Mouse (Mus musculus) heart, postnatal 0 days (tissue): ENCODE results near the gene Ssh2. TPM values are rescaled to one million over a fixed set of nuclear protein-coding genes. Genes with fewer than 3 reads are reported as not detected.

ENCODE experiments used
- ATAC-seq: fragments of 200-750 bp; cut with Nextera tagmentation; 2 replicates; pipeline ENCODE4 v1.8.0; 2017; ENCODE audit warnings: low read depth, moderate number of reproducible peaks, moderate library complexity; ENCODE audit not compliant: insufficient read depth
- DNase-seq: peaks from one replicate; pipeline ENCODE4 v3.0.0-alpha.2; 2016; ENCODE audit warnings: low spot score
- H3K27ac ChIP-seq: fragments of 300-500 bp; sonication (generic); 2 replicates; pipeline ENCODE4 v1.5.1; 2014; ENCODE audit warnings: low read depth, mild to moderate bottlenecking
- H3K27me3 ChIP-seq: fragments of 300-500 bp; sonication (generic); 2 replicates; pipeline ENCODE4 v1.6.1; 2014; ENCODE audit warnings: low read length, mixed read lengths; ENCODE audit not compliant: control insufficient read depth, insufficient read depth
- H3K36me3 ChIP-seq: fragments of 300-500 bp; sonication (generic); replicated peaks from 2 replicates; pipeline ENCODE4 v1.6.1; 2014; ENCODE audit warnings: low read length, mixed read lengths; ENCODE audit not compliant: control insufficient read depth, insufficient read depth
- H3K4me1 ChIP-seq: fragments of 300-500 bp; sonication (generic); 2 replicates; pipeline ENCODE4 v1.6.1; 2014; ENCODE audit warnings: antibody characterized with exemption; ENCODE audit not compliant: control insufficient read depth, insufficient read depth
- H3K4me2 ChIP-seq: fragments of 300-500 bp; sonication (generic); 2 replicates; pipeline ENCODE4 v1.6.1; 2014; ENCODE audit warnings: low read depth, mild to moderate bottlenecking, low read length, moderate library complexity
- H3K4me3 ChIP-seq: fragments of 300-500 bp; sonication (generic); 2 replicates; pipeline ENCODE4 v1.5.1; 2014; ENCODE audit warnings: low read depth, low read length
- H3K9ac ChIP-seq: fragments of 300-500 bp; sonication (generic); replicated peaks from 2 replicates; pipeline ENCODE4 v1.6.1; 2014; ENCODE audit warnings: low read depth, low read length, mixed read lengths
- H3K9me3 ChIP-seq: fragments of 300-500 bp; sonication (generic); replicated peaks from 2 replicates; pipeline ENCODE4 v1.6.1; 2016; ENCODE audit warnings: low read length; ENCODE audit not compliant: control insufficient read depth
- CTCF ChIP-seq: IDR thresholded peaks from 2 replicates; pipeline ENCODE4 v1.5.1; 2016; ENCODE audit warnings: antibody characterized with exemption, control low read depth, low read depth
- EP300 ChIP-seq: IDR thresholded peaks from 2 replicates; pipeline ENCODE4 v1.6.1; 2016; ENCODE audit warnings: antibody characterized with exemption, low read depth
- WGBS: fragments of 180-500 bp; shearing (Covaris S2); extraction: QIAGEN DNeasy Blood & Tissue Kit; methylation state at CpG from one replicate; pipeline ENCODE4 v1.1.7; 2014; 5-methylcytosine and 5-hydroxymethylcytosine counted together
- polyA plus RNA-seq: library from polyadenylated mRNA; unstranded; fragments of >200 nt; fragmentation: Nextera tagmentation; extraction: Ambion mirVana; gene quantifications from 2 replicates; pipeline ENCODE4 v1.2.1, GENCODE M21; 2015
- total RNA-seq: library from RNA; depleted of rRNA; stranded (reverse); fragments of >200 nt; gene quantifications from 2 replicates; pipeline ENCODE4 v1.2.3, GENCODE M21; 2014; ENCODE audit warnings: low replicate concordance

Ssh2 gene
- total and polyA plus RNA-seq, 2 experiments from 2014 or later, result 21.0 to 60.6 TPM

DNA sequence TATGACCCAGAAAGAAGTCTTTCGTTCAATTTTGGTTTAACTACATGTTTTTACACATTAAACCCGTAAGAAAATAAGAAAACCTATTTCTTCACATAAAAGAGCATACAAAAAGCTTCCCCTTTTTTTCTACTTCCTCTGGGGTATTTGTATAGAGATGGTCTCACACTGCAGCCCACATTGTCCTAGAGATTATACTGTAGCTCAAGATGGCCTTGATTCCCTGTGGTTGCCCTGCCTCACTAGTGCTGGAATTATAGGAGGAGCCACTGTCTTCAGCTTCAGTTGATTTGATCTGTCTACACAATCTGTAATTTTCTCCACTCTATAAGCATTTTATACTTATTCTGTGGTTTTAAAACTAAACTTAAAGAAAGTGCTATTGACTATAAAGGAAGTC lies 15.4 kb downstream of the Ssh2 start:
- TF ChIP-seq EP300 (no peak), CTCF (no peak)
- Histone ChIP-seq H3K27ac (no peak overlapping the region), H3K9ac (no peak overlapping the region), H3K27me3 (no peaks in the 10 kb centered on the region), H3K36me3 (no peaks in the 10 kb centered on the region), H3K4me1 (no peaks in the 10 kb centered on the region), H3K9me3 (no peaks in the 10 kb centered on the region), H3K4me2 (no peak overlapping the region), H3K4me3 (no peak overlapping the region)
- DNase-seq, result no peak
- 87% methylated on average over 2 of the region's 2 CpGs for WGBS
- no peak for ATAC-seq

DNA sequence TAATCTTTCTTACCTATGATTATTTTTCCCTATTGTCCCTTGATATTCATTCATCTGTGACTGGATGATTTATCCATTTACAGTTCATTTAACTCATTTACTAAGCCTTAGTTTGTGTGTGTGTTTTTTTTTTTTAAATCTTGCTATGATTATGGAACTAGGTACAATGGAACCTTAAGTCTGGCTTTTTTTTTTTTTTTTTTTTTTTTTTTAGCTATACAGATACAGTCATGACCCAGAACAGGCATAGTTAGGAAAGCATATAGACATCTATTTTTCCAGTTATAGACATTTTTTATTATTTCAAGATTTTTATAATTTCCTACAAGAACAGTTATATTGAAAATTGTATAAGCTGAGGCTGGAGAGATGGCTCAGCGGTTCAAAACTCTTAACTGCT lies 19.2 kb downstream of the Ssh2 start:
- DNase-seq (no peak), ATAC-seq (no peak)
- Histone ChIP-seq H3K27ac (no peak overlapping the region), H3K9me3 (no peaks in the 10 kb centered on the region), H3K4me1 (0 out of 2 replicates have a peak, but pooled peaks cover 2% of the 10 kb centered on the region), H3K9ac (no peak overlapping the region), H3K36me3 (no peaks in the 10 kb centered on the region), H3K27me3 (no peaks in the 10 kb centered on the region), H3K4me3 (no peak overlapping the region), H3K4me2 (no peak overlapping the region)
- whole genome bisulfite sequencing, result 100% methylated on average over 1 of the region's 1 CpGs
- TF ChIP-seq EP300 (no peak), CTCF (no peak)

DNA sequence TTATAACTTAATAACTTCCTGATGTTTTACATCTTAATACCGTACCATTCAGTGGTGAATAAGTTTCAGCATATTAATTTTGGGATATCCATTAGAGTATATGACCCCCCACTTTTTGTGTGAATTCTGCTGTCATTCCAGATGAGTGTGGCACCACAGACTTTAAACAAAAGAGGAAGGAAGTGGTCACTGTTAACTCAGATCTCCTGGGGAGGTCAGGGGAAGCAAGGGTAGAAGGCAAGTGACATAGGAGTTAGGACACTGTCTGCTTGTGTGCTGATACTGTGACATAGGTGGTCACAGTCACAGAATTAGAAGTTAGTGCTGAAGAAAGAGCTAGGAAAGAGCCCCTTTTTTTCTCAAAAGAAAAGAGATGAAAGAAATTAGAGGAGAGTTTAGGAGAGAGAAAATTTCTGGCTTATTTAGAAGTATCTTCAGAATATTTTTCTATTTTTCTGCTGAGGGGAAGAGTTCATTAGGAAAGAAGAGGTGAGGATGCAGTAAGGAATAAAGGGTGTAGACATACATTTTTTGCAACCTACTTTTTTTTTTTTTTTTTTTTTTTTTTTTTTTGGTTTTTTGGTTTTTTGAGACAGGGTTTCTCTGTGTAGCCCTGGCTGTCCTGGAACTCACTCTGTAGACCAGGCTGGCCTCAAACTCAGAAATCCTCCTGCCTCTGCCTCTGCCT lies 23.7 kb downstream of the Ssh2 start:
- 78% methylated on average over 1 of the region's 1 CpGs for WGBS

DNA sequence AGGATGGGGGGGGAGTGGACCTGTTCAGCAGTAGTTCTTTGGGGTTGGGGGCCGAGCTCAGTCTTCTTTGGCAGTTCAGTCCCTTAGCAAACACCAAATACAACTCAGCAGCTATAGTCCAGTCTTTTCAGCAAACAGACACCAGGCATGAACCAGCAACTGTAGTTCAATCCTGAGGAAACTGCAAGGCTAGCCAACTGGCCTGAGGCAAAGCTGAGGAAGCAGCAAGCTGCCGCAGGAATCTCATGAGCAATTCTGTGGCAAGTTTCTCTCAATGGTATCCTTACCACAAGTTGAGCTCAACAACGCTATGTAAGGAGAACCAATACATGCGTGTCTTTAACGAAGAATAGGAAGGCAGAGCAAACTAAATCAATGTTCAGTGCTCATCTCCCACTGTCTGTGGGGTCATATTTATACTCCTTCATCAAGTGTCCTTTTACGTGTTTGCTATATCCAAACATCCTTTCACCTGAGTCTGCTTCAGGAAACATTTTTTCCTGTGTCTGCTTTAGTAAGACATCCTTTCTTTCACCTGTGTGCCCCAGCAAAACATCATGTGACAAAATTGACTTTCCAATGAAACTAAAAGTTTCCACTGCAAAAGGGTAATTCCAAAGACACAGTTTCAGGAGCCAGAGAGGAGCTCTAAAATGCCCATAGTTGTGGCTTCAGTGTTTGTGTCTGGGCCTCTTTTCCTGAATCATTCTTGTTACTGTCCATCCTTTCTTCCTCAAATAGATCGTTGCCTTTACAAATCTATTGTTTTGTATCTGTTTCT lies 24.6 kb downstream of the Ssh2 start:
- Histone ChIP-seq H3K4me2 (no peak overlapping the region), H3K4me1 (0 out of 2 replicates have a peak, but pooled peaks cover 2% of the 10 kb centered on the region), H3K27ac (no peak overlapping the region), H3K9me3 (no peaks in the 10 kb centered on the region), H3K27me3 (no peaks in the 10 kb centered on the region), H3K9ac (no peak overlapping the region), H3K4me3 (no peak overlapping the region), H3K36me3 (no peaks in the 10 kb centered on the region)
- no peak for DNase-seq
- TF ChIP-seq EP300, result no peak
- no peak for TF ChIP-seq CTCF
- no peak for ATAC-seq
- WGBS, result 86% methylated on average over 7 of the region's 7 CpGs

More for the DNA sequence above, 23.7 kb downstream of the Ssh2 start:
- Histone ChIP-seq H3K9ac (no peak overlapping the region), H3K27me3 (no peaks in the 10 kb centered on the region), H3K4me2 (no peak overlapping the region), H3K4me3 (no peak overlapping the region), H3K4me1 (0 out of 2 replicates have a peak, but pooled peaks cover 2% of the 10 kb centered on the region), H3K27ac (no peak overlapping the region), H3K9me3 (no peaks in the 10 kb centered on the region), H3K36me3 (no peaks in the 10 kb centered on the region)
- no peak for ATAC-seq
- TF ChIP-seq EP300, result no peak
- TF ChIP-seq CTCF, result no peak
- no peak for DNase-seq

DNA sequence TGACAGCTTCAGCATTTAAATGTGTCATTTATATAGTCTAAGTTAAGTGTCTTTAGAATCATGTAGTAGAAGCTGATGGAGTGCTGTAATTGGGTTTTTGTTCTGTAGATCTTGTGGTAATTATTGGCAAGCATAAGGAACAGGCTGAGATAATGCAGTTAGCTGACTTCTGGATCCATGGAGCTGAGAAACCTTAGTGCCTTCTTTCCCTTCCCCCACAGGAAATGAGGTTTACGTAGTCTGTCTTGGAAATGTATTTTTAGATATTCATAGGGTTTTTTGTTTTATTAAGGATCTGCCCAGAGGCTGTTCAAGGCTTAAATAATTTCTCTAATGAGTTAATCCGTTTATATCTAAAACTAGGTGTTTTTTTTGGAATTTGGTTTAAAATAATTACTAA lies 26.8 kb downstream of the Ssh2 start:
- no peak overlapping the region for H3K4me3 ChIP-seq
- no peak overlapping the region for H3K4me2 ChIP-seq
- no peak overlapping the region for H3K27ac ChIP-seq
- H3K9me3 ChIP-seq, result no peaks in the 10 kb centered on the region
- H3K27me3 ChIP-seq, result no peaks in the 10 kb centered on the region
- ATAC-seq, result no peak
- H3K9ac ChIP-seq, result no peak overlapping the region
- 52% methylated on average over 2 of the region's 2 CpGs for WGBS
- no peaks in the 10 kb centered on the region for H3K36me3 ChIP-seq
- no peak for TF ChIP-seq CTCF
- DNase-seq, result peak; percentile 51
- 0 out of 2 replicates have a peak, but pooled peaks cover 2% of the 10 kb centered on the region for H3K4me1 ChIP-seq
